In the genomic region with DNA sequence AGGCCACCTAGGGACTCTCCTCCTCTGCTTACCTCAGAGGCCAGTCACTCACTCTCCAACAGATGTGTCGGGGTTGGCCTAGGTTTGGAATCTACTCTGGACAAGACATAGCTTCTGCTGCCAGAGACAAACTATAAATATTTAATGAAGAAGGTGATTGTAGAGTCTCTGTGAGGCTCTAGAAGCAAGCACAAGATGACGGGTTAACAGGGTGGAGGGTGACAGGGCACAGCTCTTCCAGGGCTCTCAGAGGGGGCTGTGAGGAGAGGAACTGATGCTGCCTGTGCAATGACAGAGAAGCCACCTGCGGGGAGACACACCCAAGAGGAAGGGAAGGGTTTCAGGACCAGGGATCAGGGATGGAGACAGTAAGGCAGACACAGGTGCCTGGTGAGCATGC, we compare ENCODE assay signal across 13 mouse cellular contexts.
DNase-seq lines count a peak whose midpoint lies in the region; ATAC-seq and TF ChIP-seq lines count a peak whose summit lies in the region.
"Had no signal": no experiment of that assay in that cellular context is flagged by ENCODE, and none has a peak within 500 bp of the region (broad histone marks: within the 10 kb centered on the region; RNA-seq: fewer than 3 reads in every experiment).

No protein-coding gene starts in this region.

- H3K36me3 ChIP-seq in forebrain, embryonic 14.5 days (ENCODE audit: control insufficient read depth, insufficient read depth, low read length): no peaks in the 10 kb centered on the region
- no peaks in the 10 kb centered on the region for H3K36me3 ChIP-seq in forebrain, embryonic 12.5 days (replicated peaks)
- H3K36me3 ChIP-seq in intestine, embryonic 14.5 days (ENCODE audit: control insufficient read depth, insufficient read depth, low read length): no peaks in the 10 kb centered on the region
- no peaks in the 10 kb centered on the region for H3K36me3 ChIP-seq in intestine, postnatal 0 days (ENCODE audit: control insufficient read depth, insufficient read depth)
- no peaks in the 10 kb centered on the region for H3K36me3 ChIP-seq in midbrain, embryonic 16.5 days (ENCODE audit: control insufficient read depth, insufficient read depth, low read length)
- H3K36me3 ChIP-seq in midbrain, embryonic 11.5 days (ENCODE audit: control insufficient read depth, insufficient read depth, low read length): no peaks in the 10 kb centered on the region
- no peaks in the 10 kb centered on the region for H3K36me3 ChIP-seq in stomach, embryonic 16.5 days (ENCODE audit: control insufficient read depth, insufficient read depth, low read length)
- H3K36me3 ChIP-seq: embryonic facial prominence, embryonic 13.5 days had no signal

- peak overlapping the region; percentile 39; the same call in 1 of the 2 replicates for H3K27ac ChIP-seq in forebrain, embryonic 14.5 days (ENCODE audit: low read depth, low read length)
- no peak overlapping the region for H3K27ac ChIP-seq in forebrain, embryonic 12.5 days
- H3K27ac ChIP-seq in intestine, embryonic 14.5 days (ENCODE audit: low read depth): peak overlapping the region; percentile 57; the same call in 1 of the 2 replicates
- H3K27ac ChIP-seq in intestine, postnatal 0 days (ENCODE audit: low read depth, low read length): no peak overlapping the region
- peak overlapping the region; percentile 68 for H3K27ac ChIP-seq in midbrain, embryonic 16.5 days (ENCODE audit: low read length)
- H3K27ac ChIP-seq in midbrain, embryonic 11.5 days (ENCODE audit: low read depth, low read length): no peak overlapping the region
- peak overlapping the region; percentile 44 for H3K27ac ChIP-seq in stomach, embryonic 16.5 days (ENCODE audit: low read length)
- H3K27ac ChIP-seq: embryonic facial prominence, embryonic 13.5 days had no signal

- 0 out of 2 replicates have a peak, but pooled peaks cover 4% of the 10 kb centered on the region for H3K27me3 ChIP-seq in forebrain, embryonic 14.5 days (replicated peaks; ENCODE audit: control insufficient read depth, insufficient read depth, low read length)
- H3K27me3 ChIP-seq in forebrain, embryonic 12.5 days: peaks cover 5% of the 10 kb centered on the region; the same call in 1 of the 2 replicates
- 0 out of 2 replicates have a peak, but pooled peaks cover 4% of the 10 kb centered on the region for H3K27me3 ChIP-seq in intestine, embryonic 14.5 days (replicated peaks; ENCODE audit: control insufficient read depth, insufficient read depth, low read length)
- H3K27me3 ChIP-seq in intestine, postnatal 0 days (replicated peaks; ENCODE audit: control insufficient read depth, insufficient read depth, low read length): no peaks in the 10 kb centered on the region
- H3K27me3 ChIP-seq in midbrain, embryonic 16.5 days (ENCODE audit: control insufficient read depth, insufficient read depth, low read depth, low read length): peaks cover 18% of the 10 kb centered on the region; the same call in 1 of the 2 replicates
- no peaks in the 10 kb centered on the region for H3K27me3 ChIP-seq in midbrain, embryonic 11.5 days (ENCODE audit: control insufficient read depth, insufficient read depth, low read length)
- H3K27me3 ChIP-seq in stomach, embryonic 16.5 days (ENCODE audit: control insufficient read depth, insufficient read depth, low read length): no peaks in the 10 kb centered on the region
- H3K27me3 ChIP-seq: embryonic facial prominence, embryonic 13.5 days had no signal

- no peak for ATAC-seq in forebrain, embryonic 14.5 days
- no peak for ATAC-seq in forebrain, embryonic 12.5 days (ENCODE audit: low FRiP score)
- ATAC-seq in intestine, embryonic 14.5 days (replicated peaks; ENCODE audit: low FRiP score, low TSS enrichment, low read depth): no peak
- no peak for ATAC-seq in intestine, postnatal 0 days
- ATAC-seq in midbrain, embryonic 16.5 days: no peak
- no peak for ATAC-seq in midbrain, embryonic 11.5 days (ENCODE audit: low FRiP score)
- ATAC-seq in stomach, embryonic 16.5 days (ENCODE audit: insufficient read depth, low FRiP score): no peak

- WGBS in forebrain, embryonic 14.5 days: 57% methylated on average over 3 of the region's 3 CpGs
- WGBS in forebrain, embryonic 12.5 days: 75% methylated on average over 3 of the region's 3 CpGs
- 35% methylated on average over 3 of the region's 3 CpGs for WGBS in intestine, embryonic 14.5 days
- WGBS in intestine, postnatal 0 days: 28% methylated on average over 3 of the region's 3 CpGs
- 44% methylated on average over 3 of the region's 3 CpGs for WGBS in midbrain, embryonic 16.5 days
- WGBS in midbrain, embryonic 11.5 days: 63% methylated on average over 3 of the region's 3 CpGs
- WGBS in stomach, embryonic 16.5 days: 24% methylated on average over 3 of the region's 3 CpGs

- H3K9me3 ChIP-seq in forebrain, embryonic 14.5 days (replicated peaks; ENCODE audit: control insufficient read depth, low read length): no peaks in the 10 kb centered on the region
- H3K9me3 ChIP-seq in forebrain, embryonic 12.5 days: no peaks in the 10 kb centered on the region
- no peaks in the 10 kb centered on the region for H3K9me3 ChIP-seq in intestine, embryonic 14.5 days (ENCODE audit: control insufficient read depth, low read length)
- no peaks in the 10 kb centered on the region for H3K9me3 ChIP-seq in intestine, postnatal 0 days (ENCODE audit: control insufficient read depth)
- H3K9me3 ChIP-seq in midbrain, embryonic 16.5 days (replicated peaks; ENCODE audit: control insufficient read depth, low read length, poor library complexity, severe bottlenecking): no peaks in the 10 kb centered on the region
- no peaks in the 10 kb centered on the region for H3K9me3 ChIP-seq in midbrain, embryonic 11.5 days (ENCODE audit: control insufficient read depth, low read length)
- no peaks in the 10 kb centered on the region for H3K9me3 ChIP-seq in stomach, embryonic 16.5 days (replicated peaks; ENCODE audit: control insufficient read depth, low read length)
- H3K9me3 ChIP-seq: embryonic facial prominence, embryonic 13.5 days had no signal

- H3K4me1 ChIP-seq in forebrain, embryonic 14.5 days (ENCODE audit: control insufficient read depth, insufficient read depth, low read length): peaks cover 28% of the 10 kb centered on the region
- peaks cover 28% of the 10 kb centered on the region for H3K4me1 ChIP-seq in forebrain, embryonic 12.5 days
- peaks cover 24% of the 10 kb centered on the region for H3K4me1 ChIP-seq in intestine, embryonic 14.5 days (replicated peaks; ENCODE audit: control insufficient read depth, insufficient read depth, low read length)
- no peaks in the 10 kb centered on the region for H3K4me1 ChIP-seq in intestine, postnatal 0 days (replicated peaks; ENCODE audit: control insufficient read depth, insufficient read depth, low read length)
- H3K4me1 ChIP-seq in midbrain, embryonic 16.5 days (ENCODE audit: control insufficient read depth, insufficient read depth, low read length): peaks cover 21% of the 10 kb centered on the region
- H3K4me1 ChIP-seq in midbrain, embryonic 11.5 days (ENCODE audit: control insufficient read depth, insufficient read depth, low read length): peaks cover 3% of the 10 kb centered on the region; the same call in 1 of the 2 replicates
- H3K4me1 ChIP-seq in stomach, embryonic 16.5 days (ENCODE audit: control insufficient read depth, insufficient read depth, low read length): peaks cover 21% of the 10 kb centered on the region

- no peak for DNase-seq in forebrain, embryonic 14.5 days (ENCODE audit: low spot score)
- no peak for DNase-seq in intestine, embryonic 14.5 days (ENCODE audit: low spot score)
- no peak for DNase-seq in midbrain, embryonic 11.5 days (ENCODE audit: low spot score, missing footprints)
- no peak for DNase-seq in right cerebral cortex, postnatal 25 days
- DNase-seq: cerebellum, adult 9-10 months; gastrocnemius, postnatal 14 days; spleen, adult 18-20 months; thymus, postnatal 14 days had no signal

- no peak overlapping the region for H3K4me2 ChIP-seq in forebrain, embryonic 14.5 days (ENCODE audit: low read length)
- no peak overlapping the region for H3K4me2 ChIP-seq in forebrain, embryonic 12.5 days
- H3K4me2 ChIP-seq in intestine, embryonic 14.5 days (ENCODE audit: low read length): no peak overlapping the region
- no peak overlapping the region for H3K4me2 ChIP-seq in intestine, postnatal 0 days (replicated peaks; ENCODE audit: low read depth)
- no peak overlapping the region for H3K4me2 ChIP-seq in midbrain, embryonic 16.5 days (ENCODE audit: low read length)
- H3K4me2 ChIP-seq in midbrain, embryonic 11.5 days: no peak overlapping the region
- no peak overlapping the region for H3K4me2 ChIP-seq in stomach, embryonic 16.5 days (ENCODE audit: low read depth, low read length)
- H3K4me2 ChIP-seq: embryonic facial prominence, embryonic 13.5 days had no signal

- no peak for TF ChIP-seq CTCF in intestine, postnatal 0 days (IDR thresholded peaks at IDR 0.05; ENCODE audit: low read depth)

- no peak overlapping the region for H3K9ac ChIP-seq in forebrain, embryonic 14.5 days (ENCODE audit: low read length)
- H3K9ac ChIP-seq in forebrain, embryonic 12.5 days: no peak overlapping the region
- no peak overlapping the region for H3K9ac ChIP-seq in intestine, embryonic 14.5 days (ENCODE audit: low read length)
- no peak overlapping the region for H3K9ac ChIP-seq in intestine, postnatal 0 days (ENCODE audit: low read depth, low read length)
- no peak overlapping the region for H3K9ac ChIP-seq in midbrain, embryonic 16.5 days (ENCODE audit: low read depth, low read length)
- H3K9ac ChIP-seq in midbrain, embryonic 11.5 days (ENCODE audit: low read length): no peak overlapping the region
- H3K9ac ChIP-seq in stomach, embryonic 16.5 days (ENCODE audit: low read length): no peak overlapping the region
- H3K9ac ChIP-seq: embryonic facial prominence, embryonic 13.5 days had no signal

- no peak overlapping the region for H3K4me3 ChIP-seq in forebrain, embryonic 14.5 days (ENCODE audit: low read depth, low read length)
- H3K4me3 ChIP-seq in forebrain, embryonic 12.5 days (replicated peaks): no peak overlapping the region
- no peak overlapping the region for H3K4me3 ChIP-seq in intestine, embryonic 14.5 days (ENCODE audit: low read depth, low read length)
- H3K4me3 ChIP-seq in intestine, postnatal 0 days (ENCODE audit: low read depth, low read length): no peak overlapping the region
- H3K4me3 ChIP-seq in midbrain, embryonic 16.5 days (ENCODE audit: low read depth, low read length): no peak overlapping the region
- no peak overlapping the region for H3K4me3 ChIP-seq in midbrain, embryonic 11.5 days (ENCODE audit: low read depth, low read length)
- no peak overlapping the region for H3K4me3 ChIP-seq in stomach, embryonic 16.5 days (replicated peaks; ENCODE audit: low read length)
- H3K4me3 ChIP-seq: embryonic facial prominence, embryonic 13.5 days had no signal

Comparison
In these comparisons a context has a peak if more than half of its experiments do, and no peak if none do; other contexts are left out.
1. H3K27ac ChIP-seq: peak in forebrain, embryonic 14.5 days (single experiment), intestine, embryonic 14.5 days (single experiment), midbrain, embryonic 16.5 days (single experiment) and stomach, embryonic 16.5 days (single experiment); none in forebrain, embryonic 12.5 days (single experiment), intestine, postnatal 0 days (single experiment) and midbrain, embryonic 11.5 days (single experiment).